Mouse (Mus musculus) olfactory bulb, adult 2 months (tissue): ENCODE measurements around the gene Plekho2.

Experiments
- CTCF ChIP-seq: fragments of 200-500 bp; IDR thresholded peaks from 2 replicates; pipeline ENCODE4 v1.5.1; 2012; ENCODE audit warnings: low read depth, mild to moderate bottlenecking, low read length, moderate library complexity; ENCODE audit not compliant: insufficient read depth
- POLR2A ChIP-seq: fragments of 200-500 bp; IDR thresholded peaks from 2 replicates; pipeline ENCODE4 v1.6.1; 2012; ENCODE audit warnings: mild to moderate bottlenecking, low read depth, low read length, moderate library complexity; ENCODE audit not compliant: insufficient read depth

GRCm38 (mm10) chr9:65564698-65565097, 15.1 kb downstream of the Plekho2 start:
- TF ChIP-seq POLR2A = no peak
- TF ChIP-seq CTCF = no peak
